Mouse (Mus musculus) cortical plate, adult 2 months (tissue): Measurements from ENCODE around the gene Hoxd4.

Experiments used
- CTCF ChIP-seq: fragments of 200-500 bp; IDR thresholded peaks from 2 replicates; pipeline ENCODE4 v1.5.1; 2011; ENCODE audit warnings: mild to moderate bottlenecking, control low read depth, low read length; ENCODE audit not compliant: insufficient read depth; ENCODE audit errors: extremely low read depth
- POLR2A ChIP-seq: fragments of 200-500 bp; IDR thresholded peaks from 2 replicates; pipeline ENCODE4 v1.6.1; 2011; ENCODE audit warnings: mild to moderate bottlenecking, low read length, control low read depth; ENCODE audit not compliant: insufficient read depth; ENCODE audit errors: extremely low read depth

GRCm38 (mm10) chr2:74726973-74727639 is 15.4 kb downstream of the Hoxd4 start:
- TF ChIP-seq CTCF (no peak), POLR2A (no peak)
